Mouse (Mus musculus): ENCODE data around the gene Adamts9. TPM values are rescaled to one million over a fixed set of nuclear protein-coding genes. Genes with fewer than 3 reads are reported as not detected.
A peak's percentile ranks its signal among the peaks of the same experiment; 100 is the strongest.

Gene Adamts9
- total RNA-seq (2021), result 10 to 100 TPM; 37.9 to 39.7 TPM
- long read RNA-seq, experiment 1, partial matches to known transcripts, result 5 of 6 reads
- long read RNA-seq, experiment 1, other reads (novel, unspliced or antisense), result 1 of 6 reads
- long read RNA-seq, experiment 2, full-length matches to known transcripts, result 2 of 5 reads
- long read RNA-seq, experiment 2, partial matches to known transcripts, result 2 of 5 reads
- long read RNA-seq, experiment 2, other reads (novel, unspliced or antisense), result 1 of 5 reads

GRCm38 (mm10) chr6:92943057-92943781 lies at the start of gene Adamts9:
Gene Adamts9 (minus strand): TSS chr6:92943492.
- intact Hi-C loops (cut with DNase I), result loop anchor here (1.0 to 5.0 kb wide), 10 partner anchors 46 to 596 kb away; no protein-coding TSS in a partner anchor
- DNase-seq, result peak; percentile 87 to 91

- DNase-seq, result no peak
- intact Hi-C loops (cut with DNase I), result loop anchor here (5.0 kb wide), 1 partner anchor 71 kb away; no protein-coding TSS in a partner anchor
Measured at GRCm38 (mm10) chr6:92991616-92992015, 48.3 kb upstream of the Adamts9 start.

- DNase-seq, result no peak
- intact Hi-C loops (cut with DNase I), result loop anchor here (2.0 kb wide), 1 partner anchor 46 kb away; the partner anchor contains the start of gene Adamts9
Measured at GRCm38 (mm10) chr6:92988620-92988998, 45.3 kb upstream of the Adamts9 start.

- peak; percentile 57 to 62 for DNase-seq
- intact Hi-C loops (cut with DNase I), result loop anchor here (2.0 kb wide), 1 partner anchor 45 kb away; the partner anchor contains the start of gene Adamts9
Measured at GRCm38 (mm10) chr6:92987846-92988619, 44.7 kb upstream of the Adamts9 start.

- DNase-seq, result no peak
- intact Hi-C loops (cut with DNase I), result no loop called here
Measured at GRCm38 (mm10) chr6:92987366-92987765, 44.1 kb upstream of the Adamts9 start.

DNA sequence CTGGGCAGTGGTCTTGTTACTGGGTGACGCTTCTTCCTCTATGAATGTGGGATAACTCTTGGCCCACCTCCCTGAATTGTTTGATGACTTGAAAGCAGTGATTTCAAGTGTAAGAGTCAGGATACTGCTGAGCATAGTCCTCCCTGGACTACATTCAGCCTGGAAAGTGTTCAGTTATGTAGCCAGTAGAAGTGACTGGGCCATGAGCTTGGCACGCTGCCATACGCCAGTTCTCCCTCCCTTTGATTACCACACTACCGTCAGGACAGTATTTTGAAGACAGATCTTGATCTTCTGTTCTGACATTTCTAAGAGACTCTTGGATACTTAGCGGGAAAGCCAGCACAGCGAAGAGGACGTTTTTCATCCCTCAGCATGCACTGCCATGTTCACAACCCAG lies 40.1 kb upstream of the Adamts9 start:
- DNase-seq, result peak; percentile 43 to 59
- intact Hi-C loops (cut with DNase I), result no loop called here

GRCm38 (mm10) chr6:92981451-92982186 lies 38.3 kb upstream of the Adamts9 start:
- no peak for DNase-seq
- intact Hi-C loops (cut with DNase I), result no loop called here

DNA sequence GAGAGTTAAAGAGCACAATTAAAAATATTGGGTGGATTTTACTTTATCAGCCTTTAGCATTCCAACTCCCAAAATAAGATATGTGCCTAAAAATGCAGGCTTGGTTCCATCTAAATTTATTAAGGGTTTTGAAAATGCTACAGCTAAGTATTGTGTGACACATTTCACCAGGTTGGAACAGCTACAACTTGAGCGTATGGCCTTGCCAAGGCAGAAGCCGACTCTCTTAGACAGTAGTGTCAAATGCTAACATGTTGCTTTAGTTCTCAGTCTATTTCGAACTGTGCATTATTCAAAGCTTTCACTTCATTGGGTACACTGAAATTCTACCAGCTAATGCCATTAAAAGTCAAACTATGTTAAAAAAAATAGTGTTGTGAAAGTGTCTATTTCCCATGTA lies 30.0 kb upstream of the Adamts9 start:
- DNase-seq, result no peak
- intact Hi-C loops (cut with DNase I), result no loop called here

DNA sequence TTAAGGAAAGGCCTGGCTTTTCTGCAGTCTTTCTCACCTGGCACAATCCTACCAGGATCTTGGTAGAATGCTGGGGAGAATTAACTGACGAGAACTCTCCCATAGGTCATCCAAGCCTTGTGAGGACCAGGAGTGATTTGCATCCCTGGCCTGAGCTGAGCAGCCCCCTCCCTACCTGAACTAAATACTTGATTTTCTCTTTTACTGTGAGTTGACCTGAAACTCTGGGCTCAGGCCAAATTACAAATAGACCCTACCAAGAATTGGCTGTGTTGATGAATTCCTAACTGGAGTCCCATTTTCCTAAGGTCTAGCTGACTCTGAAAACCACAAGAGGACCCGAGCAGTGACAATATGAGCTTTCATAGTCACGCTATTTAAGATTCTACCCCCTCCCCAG lies 25.4 kb upstream of the Adamts9 start:
- intact Hi-C loops (cut with DNase I), result no loop called here

GRCm38 (mm10) chr6:92968216-92968615 lies 24.9 kb upstream of the Adamts9 start:
- peak; percentile 25 to 29 for DNase-seq
- intact Hi-C loops (cut with DNase I), result no loop called here

More for the DNA sequence above, 25.4 kb upstream of the Adamts9 start:
- no peak for DNase-seq

- intact Hi-C loops (cut with DNase I), result no loop called here
- no peak for DNase-seq
Measured at GRCm38 (mm10) chr6:92962966-92963365, 19.7 kb upstream of the Adamts9 start.

DNA sequence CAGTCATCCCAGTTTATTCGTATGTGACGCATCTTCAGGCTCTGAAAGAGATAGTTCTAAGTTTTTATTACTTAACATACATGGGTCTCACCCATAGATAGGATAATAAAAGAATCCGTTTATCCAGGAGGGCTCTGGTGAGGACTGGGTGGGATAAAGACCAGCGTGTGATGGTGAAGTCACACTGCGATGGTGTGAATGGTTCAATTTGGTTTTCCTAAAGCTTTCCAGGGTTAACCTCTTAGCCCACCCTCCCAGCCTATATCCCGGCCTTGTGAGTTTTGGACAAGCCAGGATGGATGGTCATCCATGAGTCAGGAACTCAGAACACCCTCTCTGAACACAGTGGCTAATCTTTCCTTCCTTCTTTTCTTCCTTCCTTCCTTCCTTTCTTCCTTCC lies 17.7 kb upstream of the Adamts9 start:
- no peak for DNase-seq
- intact Hi-C loops (cut with DNase I), result no loop called here

GRCm38 (mm10) chr6:92959416-92959815 lies 16.1 kb upstream of the Adamts9 start:
- DNase-seq, result no peak
- intact Hi-C loops (cut with DNase I), result no loop called here

DNA sequence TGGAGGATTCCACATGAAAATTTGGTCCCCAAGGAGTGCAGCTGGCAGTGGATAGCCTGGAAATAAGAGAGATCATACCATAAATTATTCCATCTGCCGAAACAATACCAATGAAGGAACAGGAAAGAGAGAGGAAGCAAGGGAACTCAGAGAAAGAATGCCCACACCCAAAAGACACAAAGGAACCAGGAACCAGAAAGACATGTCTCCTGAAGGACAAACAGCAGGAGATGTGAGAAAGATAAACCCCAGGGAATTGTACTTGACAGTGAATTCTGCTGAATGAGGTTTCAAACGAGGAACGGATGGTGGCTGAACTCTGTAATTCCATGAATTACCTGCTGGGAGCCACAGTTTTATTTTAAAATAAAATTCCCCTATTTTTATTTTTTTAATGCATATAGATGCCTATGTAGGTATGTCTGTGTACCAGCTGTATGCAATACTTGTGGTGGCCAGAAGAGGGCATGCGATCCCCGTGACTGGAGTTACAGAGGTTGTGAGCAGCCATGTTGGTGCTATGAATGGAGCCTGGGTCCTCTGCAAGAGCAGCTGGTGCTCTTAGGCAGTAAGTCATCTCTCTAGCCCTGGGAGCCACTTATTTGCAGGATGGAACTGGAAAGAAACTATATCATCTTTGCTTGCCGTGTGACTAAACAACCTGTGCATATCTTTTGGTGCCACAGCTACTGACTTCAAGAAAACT lies 4.2 kb upstream of the Adamts9 start:
- intact Hi-C loops (cut with DNase I), result no loop called here
- DNase-seq, result no peak

GRCm38 (mm10) chr6:92944711-92945110 lies 1.4 kb upstream of the Adamts9 start:
- no peak for DNase-seq
- intact Hi-C loops (cut with DNase I), result loop anchor here (5.0 kb wide), 4 partner anchors 142 to 363 kb away; no protein-coding TSS in a partner anchor

- intact Hi-C loops (cut with DNase I), result loop anchor here (5.0 kb wide), 4 partner anchors 142 to 363 kb away; no protein-coding TSS in a partner anchor
- no peak for DNase-seq
Measured at GRCm38 (mm10) chr6:92944048-92944685, 875 bp upstream of the Adamts9 start.

DNA sequence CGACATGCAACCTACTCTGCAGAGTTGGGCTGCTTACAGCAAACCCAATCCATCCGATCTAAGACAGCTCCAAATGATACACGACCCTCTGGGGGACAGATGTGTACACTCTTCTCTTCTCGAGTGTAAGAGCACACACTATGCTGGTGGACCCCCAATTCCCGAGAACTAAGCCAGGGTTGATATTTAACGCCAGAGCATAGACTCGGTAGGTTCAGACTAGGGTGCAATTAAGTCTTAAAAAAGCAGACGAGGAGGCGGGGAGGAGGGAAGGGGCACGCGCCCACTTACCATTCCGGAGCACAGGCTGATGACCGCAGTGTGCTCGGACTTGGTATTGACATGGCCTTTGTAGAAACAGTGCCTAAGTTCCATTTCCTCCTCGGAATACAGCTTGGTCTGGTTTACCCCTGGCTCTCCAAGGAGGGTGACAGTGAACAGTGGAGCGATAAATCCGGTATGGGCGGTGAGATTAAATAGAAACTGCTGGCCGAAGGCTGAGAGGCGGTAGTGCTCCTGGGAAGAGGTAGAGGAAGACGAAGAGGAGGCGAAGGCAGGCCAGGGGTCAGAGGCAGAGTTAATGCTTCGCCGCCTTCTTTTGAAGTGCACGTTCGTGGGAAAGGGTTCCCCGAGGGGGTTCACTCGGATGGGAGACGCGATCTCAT lies 1.4 kb downstream of the Adamts9 start:
- intact Hi-C loops (cut with DNase I), result loop anchor here (2.0 to 5.0 kb wide), 9 partner anchors 47 to 597 kb away; no protein-coding TSS in a partner anchor
- peak; percentile 21 to 36 for DNase-seq

- intact Hi-C loops (cut with DNase I), result loop anchor here (2.0 to 5.0 kb wide), 5 partner anchors 139 to 366 kb away; no protein-coding TSS in a partner anchor
- DNase-seq, result peak; percentile 89 to 90
Measured at GRCm38 (mm10) chr6:92941281-92941731, 2.0 kb downstream of the Adamts9 start.

Measured in heart, postnatal 14 days (tissue).